Comparison of ENCODE assay signal across 17 mouse cellular contexts in genomic region chr9:15584209-15584608, GRCm38 (mm10). TPM values are rescaled to one million over a fixed set of nuclear protein-coding genes. Genes with fewer than 3 reads are reported as not detected.
"Had no signal": no experiment of that assay in that cellular context is flagged by ENCODE, and none has a peak within 500 bp of the region (broad histone marks: within the 10 kb centered on the region; RNA-seq: fewer than 3 reads in every experiment).

No protein-coding gene starts in this region.

- H3K9me3 ChIP-seq: limb, embryonic 15.5 days; midbrain, embryonic 13.5 days had no signal

- ATAC-seq: intestine, postnatal 0 days; liver, postnatal 0 days; lung, postnatal 0 days; midbrain, embryonic 13.5 days; midbrain, embryonic 16.5 days had no signal

- H3K4me3 ChIP-seq: limb, embryonic 15.5 days; midbrain, embryonic 13.5 days had no signal

- H3K36me3 ChIP-seq: limb, embryonic 15.5 days; midbrain, embryonic 13.5 days had no signal

- H3K27ac ChIP-seq: limb, embryonic 15.5 days; liver, embryonic 14.5 days; macrophage; midbrain, embryonic 13.5 days had no signal

- H3K4me1 ChIP-seq: midbrain, embryonic 13.5 days had no signal

- H3K4me2 ChIP-seq: limb, embryonic 15.5 days; liver, embryonic 11.5 days; lung, embryonic 14.5 days; midbrain, embryonic 13.5 days had no signal

- H3K27me3 ChIP-seq: limb, embryonic 15.5 days; midbrain, embryonic 13.5 days had no signal

- DNase-seq: kidney, adult 9 months; kidney, postnatal 14 days; kidney, postnatal 4 days; left cerebral cortex, postnatal 4 days; liver, postnatal 0 days; lung, embryonic 14.5 days; thymus, postnatal 36 days had no signal

- H3K9ac ChIP-seq: limb, embryonic 15.5 days; liver, embryonic 14.5 days; liver, postnatal 0 days; lung, embryonic 14.5 days; midbrain, embryonic 13.5 days had no signal

RNA-seq across cellular contexts. Expression of gene Deup1, which starts 43.5 kb away (rescaled TPM):
- total RNA-seq: megakaryocyte, adult 5-6 weeks had no signal
- polyA plus RNA-seq: macrophage; small intestine, adult 2 months had no signal
